Mouse (Mus musculus) embryonic facial prominence, embryonic 15.5 days (tissue): ENCODE data around the gene Gm11034. TPM values are rescaled to one million over a fixed set of nuclear protein-coding genes. Genes with fewer than 3 reads are reported as not detected.

Experiments used
- ATAC-seq: fragments of 200-750 bp; cut with Nextera tagmentation; 2 replicates; pipeline ENCODE4 v1.8.0; 2017; ENCODE audit warnings: low read depth, moderate TSS enrichment; ENCODE audit not compliant: insufficient number of reproducible peaks, low FRiP score, low TSS enrichment
- H3K27ac ChIP-seq: fragments of 300-500 bp; sonication (generic); replicated peaks from 2 replicates; pipeline ENCODE4 v1.5.1; 2015; ENCODE audit warnings: mild to moderate bottlenecking, inconsistent platforms
- H3K27me3 ChIP-seq: fragments of 300-500 bp; sonication (generic); 2 replicates; pipeline ENCODE4 v1.6.1; 2015; ENCODE audit warnings: inconsistent platforms
- H3K36me3 ChIP-seq: fragments of 300-500 bp; sonication (generic); 2 replicates; pipeline ENCODE4 v1.6.1; 2015; ENCODE audit warnings: mild to moderate bottlenecking, inconsistent platforms
- H3K4me1 ChIP-seq: fragments of 300-500 bp; sonication (generic); 2 replicates; pipeline ENCODE4 v1.6.1; 2015; ENCODE audit warnings: inconsistent platforms
- H3K4me2 ChIP-seq: fragments of 300-500 bp; sonication (generic); replicated peaks from 2 replicates; pipeline ENCODE4 v1.6.1; 2015; ENCODE audit warnings: mild to moderate bottlenecking, inconsistent platforms
- H3K4me3 ChIP-seq: fragments of 300-500 bp; sonication (generic); replicated peaks from 2 replicates; pipeline ENCODE4 v1.5.1; 2015; ENCODE audit warnings: mild to moderate bottlenecking, inconsistent platforms
- H3K9ac ChIP-seq: fragments of 300-500 bp; sonication (generic); 2 replicates; pipeline ENCODE4 v1.6.1; 2015; ENCODE audit warnings: inconsistent platforms
- H3K9me3 ChIP-seq: fragments of 300-500 bp; sonication (generic); replicated peaks from 2 replicates; pipeline ENCODE4 v1.6.1; 2016; ENCODE audit warnings: inconsistent platforms
- WGBS: fragments of 180-500 bp; shearing (Covaris S2); methylation state at CpG from one replicate; pipeline ENCODE4 v1.1.7; 2015; 5-methylcytosine and 5-hydroxymethylcytosine counted together
- polyA plus RNA-seq: library from polyadenylated mRNA; unstranded; fragments of >200 nt; fragmentation: Nextera tagmentation; extraction: Ambion mirVana; gene quantifications from 2 replicates; pipeline ENCODE4 v1.2.1, GENCODE M21; 2015

Gene Gm11034
- polyA plus RNA-seq, 1 experiment from 2014 or later = not detected

DNA sequence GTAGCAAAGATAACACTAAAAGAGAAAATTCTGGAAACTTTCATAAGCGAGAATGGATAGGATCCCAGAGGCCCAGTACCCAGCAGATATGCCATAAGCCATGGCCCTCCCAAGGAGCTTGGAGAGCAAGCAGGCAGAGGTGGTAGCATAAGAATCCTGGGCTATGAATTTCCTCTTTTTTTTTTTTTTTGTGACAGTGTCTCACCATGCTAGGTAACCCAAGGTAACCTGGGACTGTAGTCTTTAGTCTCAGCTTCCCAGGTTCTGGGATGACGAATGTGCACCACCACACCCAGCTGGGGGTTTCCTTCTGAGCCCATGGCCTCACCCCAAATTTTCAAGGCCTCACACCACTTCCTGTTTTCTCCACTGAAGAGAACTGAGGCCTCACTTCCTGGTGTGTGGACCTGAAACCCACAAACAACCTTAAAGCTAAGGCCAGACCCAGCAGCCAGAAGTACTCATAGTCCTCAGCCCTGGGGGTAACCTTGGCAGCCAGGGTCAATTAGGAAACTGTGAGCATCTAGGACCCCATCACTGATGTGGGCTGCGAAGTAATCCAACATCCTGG lies 44.3 kb downstream of the Gm11034 start:
- no peaks in the 10 kb centered on the region for H3K27me3 ChIP-seq
- no peak for ATAC-seq
- H3K27ac ChIP-seq = no peak overlapping the region
- H3K4me3 ChIP-seq = no peak overlapping the region
- no peak overlapping the region for H3K9ac ChIP-seq
- H3K4me2 ChIP-seq = no peak overlapping the region
- peaks cover 72% of the 10 kb centered on the region for H3K36me3 ChIP-seq
- H3K9me3 ChIP-seq = no peaks in the 10 kb centered on the region
- 94% methylated on average over 3 of the region's 3 CpGs for WGBS
- H3K4me1 ChIP-seq = no peaks in the 10 kb centered on the region

Other genes starting within 250 kb of the Gm11034 start
- 1.3 and 1.5 TPM in 2 replicates for gene Cyp4f18, start 204.0 kb downstream of the Gm11034 start, polyA plus RNA-seq
- not detected in 2 replicates for gene Olfr372, start 172.4 kb downstream of the Gm11034 start, polyA plus RNA-seq
- 0.17 TPM in 1 of 2 replicates, not detected in the other for gene Olfr373, start 130.5 kb downstream of the Gm11034 start, polyA plus RNA-seq
- 0.08 TPM in 1 of 2 replicates, not detected in the other for gene Olfr374, start 106.6 kb downstream of the Gm11034 start, polyA plus RNA-seq
- 600 and 613 TPM in 2 replicates for gene Tpm4, start 78.7 kb downstream of the Gm11034 start, polyA plus RNA-seq
- gene Rab8a, start 52.4 kb downstream of the Gm11034 start, polyA plus RNA-seq = 113 and 116 TPM in 2 replicates
- 0.26 TPM in 1 of 2 replicates, not detected in the other for gene Hsh2d, start 24.0 kb downstream of the Gm11034 start, polyA plus RNA-seq
- 0.31 TPM in 1 of 2 replicates, not detected in the other for gene Cib3, start 799 bp downstream of the Gm11034 start, polyA plus RNA-seq
- 71.0 and 72.1 TPM in 2 replicates for gene Fam32a, start 6.1 kb upstream of the Gm11034 start, polyA plus RNA-seq
- gene Ap1m1, start 26.4 kb upstream of the Gm11034 start, polyA plus RNA-seq = 109 and 112 TPM in 2 replicates
- gene Gm10282, start 91.6 kb upstream of the Gm11034 start, polyA plus RNA-seq = 22.9 and 33.3 TPM in 2 replicates
- gene Klf2, start 105.4 kb upstream of the Gm11034 start, polyA plus RNA-seq = 12.1 and 15.4 TPM in 2 replicates
- 54.2 and 56.6 TPM in 2 replicates for gene Eps15l1, start 207.8 kb upstream of the Gm11034 start, polyA plus RNA-seq
- 1.0 and 1.2 TPM in 2 replicates for gene Calr3, start 230.2 kb upstream of the Gm11034 start, polyA plus RNA-seq
- 15.7 and 17.0 TPM in 2 replicates for gene 1700030K09Rik, start 230.2 kb upstream of the Gm11034 start, polyA plus RNA-seq